Comparison of ENCODE assay signal across 11 mouse cellular contexts in genomic region chr2:120482506-120483389, GRCm38 (mm10). TPM values are rescaled to one million over a fixed set of nuclear protein-coding genes. Genes with fewer than 3 reads are reported as not detected.
DNase-seq lines count a peak whose midpoint lies in the region; ATAC-seq and TF ChIP-seq lines count a peak whose summit lies in the region.
"Had no signal": no experiment of that assay in that cellular context is flagged by ENCODE, and none has a peak within 500 bp of the region (broad histone marks: within the 10 kb centered on the region; RNA-seq: fewer than 3 reads in every experiment).

No protein-coding gene starts in this region.

- intact Hi-C loops in heart, postnatal 36 days (cut with DNase I): loop anchor here (5.0 kb wide), 1 partner anchor 125 kb away; the partner anchor contains the start of genes Haus2 and Lrrc57

- H3K9me3 ChIP-seq in heart, postnatal 0 days (replicated peaks; ENCODE audit: control insufficient read depth, low read length): no peaks in the 10 kb centered on the region
- H3K9me3 ChIP-seq: embryonic facial prominence, embryonic 15.5 days had no signal

- peak overlapping the region; percentile 79 for H3K27ac ChIP-seq in heart, postnatal 0 days (ENCODE audit: low read depth)
- H3K27ac ChIP-seq: embryonic facial prominence, embryonic 15.5 days; liver, embryonic 14.5 days had no signal

- no peak for TF ChIP-seq CTCF in heart, postnatal 0 days (IDR thresholded peaks at IDR 0.05; ENCODE audit: low read depth)

- H3K4me1 ChIP-seq in heart, postnatal 0 days (ENCODE audit: control insufficient read depth, insufficient read depth): peaks cover 15% of the 10 kb centered on the region

- WGBS in heart, postnatal 0 days: 52% methylated on average over 8 of the region's 8 CpGs

- no peaks in the 10 kb centered on the region for H3K27me3 ChIP-seq in heart, postnatal 0 days (ENCODE audit: control insufficient read depth, insufficient read depth, low read length)
- H3K27me3 ChIP-seq: embryonic facial prominence, embryonic 15.5 days had no signal

- H3K4me3 ChIP-seq in heart, postnatal 0 days (ENCODE audit: low read depth, low read length): no peak overlapping the region
- H3K4me3 ChIP-seq: embryonic facial prominence, embryonic 15.5 days had no signal

- no peak overlapping the region for H3K9ac ChIP-seq in heart, postnatal 0 days (replicated peaks; ENCODE audit: low read depth, low read length)
- H3K9ac ChIP-seq: embryonic facial prominence, embryonic 15.5 days; liver, embryonic 14.5 days had no signal

- peak; percentile 35 to 44 for DNase-seq in heart, adult 18-20 months
- DNase-seq in heart, postnatal 36 days: no peak
- DNase-seq in heart, postnatal 0 days (ENCODE audit: low spot score): peak; percentile 62
- DNase-seq in kidney, postnatal 14 days: peak; percentile 48
- DNase-seq in thymus, postnatal 14 days: peak; percentile 77
- no peak for DNase-seq in frontal cortex, postnatal 14 days (ENCODE audit: low spot score in 2 of 2)
- no peak for DNase-seq in retina, embryonic 14.5 days (ENCODE audit: low spot score)
- DNase-seq: cerebellum, adult 11 months had no signal

- TF ChIP-seq EP300 in heart, postnatal 0 days (IDR thresholded peaks at IDR 0.05; ENCODE audit: low read depth): no peak

- no peaks in the 10 kb centered on the region for H3K36me3 ChIP-seq in heart, postnatal 0 days (replicated peaks; ENCODE audit: control insufficient read depth, insufficient read depth, low read length)
- H3K36me3 ChIP-seq: embryonic facial prominence, embryonic 15.5 days had no signal

- H3K4me2 ChIP-seq in heart, postnatal 0 days (ENCODE audit: low read depth, low read length): no peak overlapping the region
- H3K4me2 ChIP-seq: embryonic facial prominence, embryonic 15.5 days had no signal

- peak; percentile 76 for ATAC-seq in heart, postnatal 0 days (ENCODE audit: insufficient read depth, low read depth)
- no peak for ATAC-seq in granulocyte monocyte progenitor cell, adult 5-6 weeks (replicated peaks; ENCODE audit: poor library complexity, severe bottlenecking)

RNA-seq across cellular contexts. Expression of gene Capn3, which starts 26.9 kb away (rescaled TPM):
- 1 to 10 TPM; 2.8 to 2.9 TPM for total RNA-seq in heart, adult 18-20 months (2021)
- 1 to 10 TPM in 1 of 2 experiments, under 1 TPM in 1; 0.69 to 1.7 TPM for total RNA-seq in heart, postnatal 36 days (2021)
- 0.81 and 1.8 TPM in 2 replicates for total RNA-seq in heart, postnatal 0 days (2014; rRNA removed; ENCODE audit: low replicate concordance)
- 0.77 and 1.6 TPM in 2 replicates for polyA plus RNA-seq in heart, postnatal 0 days (2015; fragmentation: Nextera tagmentation; extraction: Ambion mirVana)
- total RNA-seq in granulocyte monocyte progenitor cell, adult 5-6 weeks (2014; fragmentation: Nextera tagmentation): 1.4 TPM in 1 of 2 replicates, not detected in the other
- 1.4 and 1.6 TPM in 2 replicates for total RNA-seq in granulocyte monocyte progenitor cell, adult 5-6 weeks (2017)

Comparison
In these comparisons a context has a peak if more than half of its experiments do, and no peak if none do; other contexts are left out.
1. DNase-seq: peak in heart, adult 18-20 months (2 of 2), heart, postnatal 0 days (single experiment), kidney, postnatal 14 days (single experiment) and thymus, postnatal 14 days (single experiment); none in heart, postnatal 36 days (0 of 2), frontal cortex, postnatal 14 days (0 of 2) and retina, embryonic 14.5 days (single experiment).